Mouse (Mus musculus) embryonic facial prominence, embryonic 12.5 days (tissue): ENCODE measurements around the gene Bphl. TPM values are rescaled to one million over a fixed set of nuclear protein-coding genes. Genes with fewer than 3 reads are reported as not detected.

Source experiments
- ATAC-seq: fragments of 200-750 bp; cut with Nextera tagmentation; 2 replicates; pipeline ENCODE4 v1.8.0; 2017; ENCODE audit not compliant: insufficient number of reproducible peaks, insufficient read depth, low FRiP score, low TSS enrichment
- H3K27ac ChIP-seq: fragments of 300-500 bp; sonication (generic); 2 replicates; pipeline ENCODE4 v1.5.1; 2016; ENCODE audit warnings: mild to moderate bottlenecking
- H3K27me3 ChIP-seq: fragments of 300-500 bp; sonication (generic); 2 replicates; pipeline ENCODE4 v1.6.1; 2016; ENCODE audit warnings: mild to moderate bottlenecking, moderate library complexity
- H3K36me3 ChIP-seq: fragments of 300-500 bp; sonication (generic); 2 replicates; pipeline ENCODE4 v1.6.1; 2016; ENCODE audit warnings: mild to moderate bottlenecking
- H3K4me1 ChIP-seq: fragments of 300-500 bp; sonication (generic); 2 replicates; pipeline ENCODE4 v1.6.1; 2016
- H3K4me2 ChIP-seq: fragments of 300-500 bp; sonication (generic); replicated peaks from 2 replicates; pipeline ENCODE4 v1.6.1; 2016; ENCODE audit warnings: mild to moderate bottlenecking, moderate library complexity
- H3K4me3 ChIP-seq: fragments of 300-500 bp; sonication (generic); 2 replicates; pipeline ENCODE4 v1.5.1; 2016; ENCODE audit warnings: mild to moderate bottlenecking
- H3K9ac ChIP-seq: fragments of 300-500 bp; sonication (generic); 2 replicates; pipeline ENCODE4 v1.6.1; 2016; ENCODE audit warnings: mild to moderate bottlenecking, moderate library complexity
- H3K9me3 ChIP-seq: fragments of 300-500 bp; sonication (generic); 2 replicates; pipeline ENCODE4 v1.6.1; 2016; ENCODE audit warnings: mild to moderate bottlenecking, moderate library complexity
- WGBS: fragments of 180-500 bp; shearing (Covaris S2); methylation state at CpG from one replicate; pipeline ENCODE4 v1.1.7; 2016; 5-methylcytosine and 5-hydroxymethylcytosine counted together
- polyA plus RNA-seq: library from polyadenylated mRNA; unstranded; fragments of >200 nt; fragmentation: Nextera tagmentation; extraction: Ambion mirVana; gene quantifications from 2 replicates; pipeline ENCODE4 v1.2.1, GENCODE M21; 2016

Bphl gene
- polyA plus RNA-seq, 1 experiment from 2014 or later: 43.9 TPM

DNA sequence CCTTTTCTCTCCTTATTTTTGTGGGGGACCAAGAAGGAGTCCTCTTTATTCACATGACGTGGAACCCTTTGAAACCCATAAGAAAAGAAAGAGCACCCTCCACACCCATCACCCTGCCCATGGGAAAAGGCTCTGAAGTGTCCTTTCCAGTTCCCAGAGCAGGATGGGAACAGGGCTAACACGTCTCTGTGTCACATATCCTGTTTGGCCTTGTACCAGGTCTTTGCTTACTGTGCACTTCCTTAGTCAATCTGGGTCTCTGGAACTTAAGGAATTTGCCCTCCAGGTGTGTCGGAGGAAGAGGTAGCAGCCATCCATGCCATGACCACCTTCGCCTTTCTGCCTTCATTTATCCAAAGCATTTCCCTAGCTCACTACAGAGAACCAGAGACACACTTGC lies 59.1 kb downstream of the Bphl start:
- Histone ChIP-seq H3K4me3 (no peak overlapping the region), H3K9ac (no peak overlapping the region), H3K9me3 (0 out of 2 replicates have a peak, but pooled peaks cover 2% of the 10 kb centered on the region), H3K4me2 (no peak overlapping the region), H3K4me1 (no peaks in the 10 kb centered on the region), H3K27me3 (no peaks in the 10 kb centered on the region), H3K27ac (no peak overlapping the region), H3K36me3 (no peaks in the 10 kb centered on the region)
- WGBS: 41% methylated on average over 4 of the region's 4 CpGs
- ATAC-seq: no peak

DNA sequence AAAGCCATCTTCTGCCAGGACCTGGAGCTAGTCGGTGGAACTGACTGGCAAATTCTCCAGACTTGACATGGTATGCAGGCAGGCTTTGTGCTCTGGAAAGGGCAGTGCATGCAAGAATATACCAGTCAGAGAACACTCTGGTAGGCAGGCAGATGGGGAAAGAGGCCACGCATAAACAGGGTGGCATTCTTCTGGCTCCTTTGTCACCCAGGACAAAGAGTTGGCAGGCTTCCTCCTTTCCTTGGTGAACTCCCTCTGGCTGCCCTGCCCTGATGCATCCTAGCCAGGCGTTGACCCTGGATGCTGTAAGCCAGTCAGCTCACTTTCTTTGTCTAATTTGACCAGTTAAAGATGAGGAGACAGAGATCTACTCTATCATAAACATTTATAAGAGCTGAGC lies 59.7 kb downstream of the Bphl start:
- 0 out of 2 replicates have a peak, but pooled peaks cover 2% of the 10 kb centered on the region for H3K9me3 ChIP-seq
- H3K36me3 ChIP-seq: no peaks in the 10 kb centered on the region
- H3K9ac ChIP-seq: no peak overlapping the region
- H3K27ac ChIP-seq: no peak overlapping the region
- WGBS: 87% methylated on average over 3 of the region's 3 CpGs
- H3K4me1 ChIP-seq: no peaks in the 10 kb centered on the region
- H3K4me2 ChIP-seq: no peak overlapping the region
- ATAC-seq: no peak
- H3K27me3 ChIP-seq: no peaks in the 10 kb centered on the region
- H3K4me3 ChIP-seq: no peak overlapping the region

DNA sequence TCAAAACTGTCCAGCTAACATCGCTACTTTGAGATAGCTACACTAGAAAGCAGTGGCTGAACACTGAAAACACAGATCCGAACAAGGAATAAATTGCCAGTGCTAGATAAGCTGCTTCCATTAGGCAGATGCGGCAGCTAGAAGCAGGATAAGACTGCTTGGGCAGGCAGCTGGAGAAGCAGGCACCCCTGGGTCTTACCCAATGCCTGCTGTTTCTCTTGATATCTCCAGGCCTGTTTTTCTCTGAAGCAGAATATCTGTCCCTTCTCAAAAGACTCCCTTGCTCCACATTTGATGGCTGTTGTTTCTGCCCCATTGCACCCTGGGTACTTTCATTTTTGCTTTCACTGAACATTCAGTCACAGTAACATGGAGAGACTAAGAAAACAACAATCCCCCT lies 63.3 kb downstream of the Bphl start:
- Histone ChIP-seq H3K4me1 (no peaks in the 10 kb centered on the region), H3K27ac (no peak overlapping the region), H3K4me3 (no peak overlapping the region), H3K9ac (no peak overlapping the region), H3K27me3 (no peaks in the 10 kb centered on the region), H3K36me3 (no peaks in the 10 kb centered on the region), H3K9me3 (0 out of 2 replicates have a peak, but pooled peaks cover 2% of the 10 kb centered on the region), H3K4me2 (no peak overlapping the region)
- WGBS: 79% methylated on average over 3 of the region's 3 CpGs
- ATAC-seq: no peak

DNA sequence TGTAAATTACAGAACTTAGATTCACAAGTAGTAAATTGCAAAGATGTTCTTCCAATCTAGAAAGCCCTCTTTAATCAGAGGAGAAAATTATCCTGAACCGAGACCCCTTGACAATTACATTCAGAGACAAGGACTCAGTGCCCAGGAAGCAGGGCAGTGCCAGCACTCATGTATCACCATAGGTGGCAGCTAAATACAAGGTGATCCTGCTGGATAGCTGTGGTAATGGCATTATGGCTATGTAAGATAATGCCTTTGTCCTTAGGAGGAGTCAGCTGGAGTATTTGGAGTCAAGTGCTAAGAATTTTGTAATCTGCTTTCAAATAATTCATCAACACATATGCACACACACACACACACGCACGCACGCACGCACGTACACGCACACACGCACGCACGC lies 63.9 kb downstream of the Bphl start:
- H3K9me3 ChIP-seq: 0 out of 2 replicates have a peak, but pooled peaks cover 2% of the 10 kb centered on the region
- H3K9ac ChIP-seq: no peak overlapping the region
- no peak overlapping the region for H3K27ac ChIP-seq
- no peaks in the 10 kb centered on the region for H3K36me3 ChIP-seq
- no peaks in the 10 kb centered on the region for H3K27me3 ChIP-seq
- no peak overlapping the region for H3K4me3 ChIP-seq
- no peak overlapping the region for H3K4me2 ChIP-seq
- no peak for ATAC-seq
- WGBS: 95% methylated on average over 10 of the region's 10 CpGs
- no peaks in the 10 kb centered on the region for H3K4me1 ChIP-seq

DNA sequence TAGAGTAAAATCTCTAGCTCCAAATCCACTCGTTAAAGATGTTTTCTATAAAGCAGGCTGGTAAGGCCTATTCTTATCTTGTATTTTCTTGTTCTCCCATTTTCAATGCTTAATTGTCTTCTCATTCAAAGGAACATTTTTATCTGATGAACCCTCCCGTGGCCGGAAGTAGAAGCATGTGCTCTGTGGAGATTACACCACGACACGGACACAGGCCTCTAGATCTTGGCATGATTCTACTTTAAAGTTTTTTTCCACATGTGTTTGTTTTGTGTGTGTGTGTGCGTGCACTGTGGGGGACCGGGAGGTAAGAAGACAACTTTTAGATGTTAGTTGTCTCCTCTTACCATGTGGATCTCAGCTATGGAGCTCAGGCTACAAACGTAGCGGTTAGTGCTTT lies 64.5 kb downstream of the Bphl start:
- no peak overlapping the region for H3K27ac ChIP-seq
- WGBS: 83% methylated on average over 9 of the region's 9 CpGs
- H3K9ac ChIP-seq: no peak overlapping the region
- no peak overlapping the region for H3K4me2 ChIP-seq
- no peaks in the 10 kb centered on the region for H3K4me1 ChIP-seq
- ATAC-seq: no peak
- no peak overlapping the region for H3K4me3 ChIP-seq
- no peaks in the 10 kb centered on the region for H3K36me3 ChIP-seq
- no peaks in the 10 kb centered on the region for H3K27me3 ChIP-seq
- H3K9me3 ChIP-seq: 0 out of 2 replicates have a peak, but pooled peaks cover 2% of the 10 kb centered on the region

DNA sequence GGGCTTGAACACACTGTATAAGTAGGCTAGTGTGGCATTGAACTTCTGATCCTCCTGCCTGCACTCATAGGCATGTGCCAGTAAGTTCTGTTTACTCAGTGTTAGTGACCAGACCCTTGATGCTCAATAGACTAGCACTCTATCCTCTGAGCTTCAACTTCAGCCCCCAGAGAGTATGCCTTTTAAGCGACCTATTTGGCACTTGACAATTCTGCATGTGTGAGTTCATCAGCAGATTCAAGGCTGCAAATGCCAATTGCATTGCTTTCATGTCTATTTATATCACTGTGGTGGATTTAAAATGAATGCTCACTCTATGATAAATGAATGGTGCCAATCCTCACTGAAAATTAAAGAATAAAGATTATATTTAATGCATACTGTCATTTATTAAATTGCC lies 68.0 kb downstream of the Bphl start:
- H3K9me3 ChIP-seq: no peaks in the 10 kb centered on the region
- H3K27ac ChIP-seq: no peak overlapping the region
- ATAC-seq: no peak
- WGBS: 67% methylated on average over 1 of the region's 1 CpGs
- no peak overlapping the region for H3K4me2 ChIP-seq
- no peaks in the 10 kb centered on the region for H3K4me1 ChIP-seq
- H3K9ac ChIP-seq: no peak overlapping the region
- no peaks in the 10 kb centered on the region for H3K36me3 ChIP-seq
- no peak overlapping the region for H3K4me3 ChIP-seq
- no peaks in the 10 kb centered on the region for H3K27me3 ChIP-seq

DNA sequence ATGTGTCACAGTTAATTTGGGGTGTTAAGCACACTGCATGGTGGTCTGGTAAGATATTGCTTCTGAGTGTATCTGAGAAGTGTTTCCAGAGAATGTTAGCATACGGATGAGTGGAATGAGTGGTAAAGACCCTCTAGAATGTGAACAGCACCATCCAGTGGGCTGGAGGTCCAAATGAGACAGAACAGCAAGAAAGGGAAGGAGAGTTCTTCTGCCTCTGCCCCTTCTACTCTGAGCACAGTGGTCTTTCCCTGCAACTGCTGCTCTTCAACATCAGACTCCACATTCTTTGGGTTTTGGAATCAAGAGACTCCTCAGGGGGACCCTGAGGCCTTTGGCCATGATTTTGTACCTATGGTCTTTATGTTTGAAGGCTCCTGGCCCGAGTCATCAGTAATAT lies 68.9 kb downstream of the Bphl start:
- H3K27me3 ChIP-seq: no peaks in the 10 kb centered on the region
- no peak overlapping the region for H3K27ac ChIP-seq
- H3K4me3 ChIP-seq: no peak overlapping the region
- H3K4me2 ChIP-seq: no peak overlapping the region
- no peak overlapping the region for H3K9ac ChIP-seq
- H3K9me3 ChIP-seq: no peaks in the 10 kb centered on the region
- H3K4me1 ChIP-seq: no peaks in the 10 kb centered on the region
- H3K36me3 ChIP-seq: no peaks in the 10 kb centered on the region
- 92% methylated on average over 2 of the region's 2 CpGs for WGBS
- ATAC-seq: no peak

DNA sequence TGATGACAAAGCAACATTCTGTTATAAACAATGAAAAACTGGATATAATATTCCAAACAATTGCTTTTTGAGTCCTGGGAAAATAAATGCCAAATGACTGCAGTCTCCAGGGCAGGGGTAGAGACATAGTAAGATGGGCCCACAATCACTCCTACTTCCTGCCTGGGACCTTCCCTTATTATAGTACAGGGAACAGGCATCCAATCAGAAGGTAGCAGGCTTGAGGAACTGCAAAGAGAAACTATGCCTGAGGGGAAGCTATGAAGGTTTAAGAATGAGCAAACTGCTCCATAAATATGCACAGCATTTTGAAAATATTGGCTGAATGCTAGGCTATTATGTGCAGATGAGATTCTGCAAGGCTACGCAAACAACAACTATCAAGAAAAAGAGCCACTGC lies 69.6 kb downstream of the Bphl start:
- Histone ChIP-seq H3K36me3 (no peaks in the 10 kb centered on the region), H3K4me3 (no peak overlapping the region), H3K27ac (no peak overlapping the region), H3K9ac (no peak overlapping the region), H3K4me1 (no peaks in the 10 kb centered on the region), H3K4me2 (no peak overlapping the region), H3K27me3 (no peaks in the 10 kb centered on the region), H3K9me3 (no peaks in the 10 kb centered on the region)
- ATAC-seq: no peak
- WGBS: 95% methylated on average over 1 of the region's 1 CpGs

DNA sequence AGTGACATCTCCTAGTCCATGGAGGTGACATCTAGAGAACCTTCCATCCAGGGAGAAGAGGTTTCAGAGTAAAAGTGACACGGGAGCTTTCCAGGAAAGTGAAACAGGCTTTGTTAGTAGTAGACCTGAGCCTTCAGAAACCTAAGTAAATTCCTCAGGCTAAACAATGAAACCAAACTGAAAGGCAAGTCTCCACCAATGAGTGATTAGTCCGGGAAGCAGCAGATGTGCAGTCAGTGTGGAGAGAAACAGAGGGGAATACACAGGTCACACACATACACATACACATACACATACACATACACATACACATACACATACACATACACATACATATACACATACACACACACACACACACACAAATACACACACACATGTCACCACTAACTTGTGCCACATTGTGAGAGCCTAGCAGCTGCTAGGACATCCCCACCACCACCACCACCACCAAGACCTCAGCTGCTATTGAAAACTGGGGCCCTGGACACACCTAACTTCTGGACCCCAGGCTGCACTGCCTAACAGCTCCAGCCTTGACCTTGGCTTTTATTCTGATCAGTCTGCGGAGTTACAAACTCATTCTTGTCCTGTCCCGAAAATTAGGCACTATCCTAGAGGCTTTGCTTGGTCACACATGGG lies 71.8 kb downstream of the Bphl start:
- WGBS: 71% methylated on average over 4 of the region's 4 CpGs
- Histone ChIP-seq H3K9ac (no peak overlapping the region), H3K27me3 (no peaks in the 10 kb centered on the region), H3K9me3 (no peaks in the 10 kb centered on the region), H3K4me1 (no peaks in the 10 kb centered on the region), H3K36me3 (no peaks in the 10 kb centered on the region), H3K27ac (no peak overlapping the region), H3K4me2 (no peak overlapping the region), H3K4me3 (no peak overlapping the region)
- no peak for ATAC-seq

DNA sequence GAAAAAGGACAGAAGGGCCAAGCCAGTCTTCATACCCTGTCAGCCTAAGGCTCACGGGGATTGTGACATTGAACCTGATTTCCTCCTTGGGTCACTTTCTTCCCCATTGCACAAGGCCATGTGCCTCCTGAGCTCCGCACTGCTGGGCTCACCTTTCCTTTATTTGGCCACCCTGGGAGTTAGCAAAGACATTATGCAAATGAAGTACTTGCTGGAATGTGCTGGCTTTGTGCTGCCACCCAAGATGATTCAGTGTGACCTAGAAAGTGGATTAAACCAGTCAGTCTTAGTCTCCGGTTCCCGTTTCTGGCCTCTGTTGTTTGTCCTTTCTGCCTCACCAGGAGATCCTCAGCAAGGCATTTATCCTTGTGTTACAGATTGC lies 72.3 kb downstream of the Bphl start:
- ATAC-seq: no peak
- WGBS: 49% methylated on average over 4 of the region's 4 CpGs
- Histone ChIP-seq H3K4me2 (no peak overlapping the region), H3K9me3 (no peaks in the 10 kb centered on the region), H3K4me3 (no peak overlapping the region), H3K27ac (no peak overlapping the region), H3K4me1 (no peaks in the 10 kb centered on the region), H3K36me3 (no peaks in the 10 kb centered on the region), H3K27me3 (no peaks in the 10 kb centered on the region), H3K9ac (no peak overlapping the region)

DNA sequence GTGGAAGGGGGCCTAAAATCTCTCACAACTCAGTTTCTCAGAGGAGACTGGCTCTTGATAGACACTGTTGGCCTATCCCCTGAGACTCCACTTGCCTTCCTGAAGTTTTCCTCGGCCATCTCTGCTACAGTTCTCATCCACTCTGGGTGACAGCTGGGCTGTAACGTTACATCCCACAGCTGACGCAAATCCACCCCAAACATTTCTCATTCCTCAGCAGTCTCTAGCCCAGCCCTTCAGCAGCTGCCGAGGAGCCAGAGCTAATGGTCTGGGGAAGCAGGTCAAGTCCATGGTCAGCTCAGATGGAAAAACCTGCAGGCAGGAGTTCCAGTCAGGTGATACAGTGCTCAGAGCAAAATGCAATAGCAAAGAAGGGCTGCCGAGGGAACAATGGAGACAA lies 73.6 kb downstream of the Bphl start:
- WGBS: 69% methylated on average over 5 of the region's 5 CpGs
- Histone ChIP-seq H3K4me2 (no peak overlapping the region), H3K9me3 (no peaks in the 10 kb centered on the region), H3K4me1 (no peaks in the 10 kb centered on the region), H3K9ac (no peak overlapping the region), H3K4me3 (no peak overlapping the region), H3K27ac (no peak overlapping the region), H3K27me3 (no peaks in the 10 kb centered on the region), H3K36me3 (no peaks in the 10 kb centered on the region)
- no peak for ATAC-seq

DNA sequence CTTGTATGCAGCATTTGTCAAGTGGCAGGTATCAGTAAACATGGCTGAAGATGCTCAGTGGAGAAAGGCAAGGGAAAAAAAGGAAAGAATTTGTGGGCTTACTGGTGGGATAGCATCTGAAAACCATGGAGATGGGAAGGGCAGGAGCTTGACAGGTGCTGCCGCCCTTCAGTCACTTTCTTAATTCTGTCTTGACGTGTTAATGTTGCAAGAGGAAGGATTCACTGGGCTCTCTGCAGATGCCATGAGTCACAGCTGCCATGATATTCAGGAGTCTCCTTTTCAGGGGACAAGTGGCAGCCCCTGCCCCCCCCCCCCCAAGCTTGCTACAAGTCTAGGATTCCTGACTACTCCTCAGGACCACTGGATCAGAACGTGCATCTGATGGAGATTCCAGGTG lies 74.5 kb downstream of the Bphl start:
- Histone ChIP-seq H3K36me3 (no peaks in the 10 kb centered on the region), H3K4me2 (no peak overlapping the region), H3K27me3 (no peaks in the 10 kb centered on the region), H3K27ac (no peak overlapping the region), H3K9me3 (no peaks in the 10 kb centered on the region), H3K4me1 (no peaks in the 10 kb centered on the region), H3K9ac (no peak overlapping the region), H3K4me3 (no peak overlapping the region)
- WGBS: 84% methylated on average over 3 of the region's 3 CpGs
- no peak for ATAC-seq
